Mouse (Mus musculus) liver, embryonic 12.5 days (tissue): ENCODE data around the gene Fcna. TPM values are rescaled to one million over a fixed set of nuclear protein-coding genes. Genes with fewer than 3 reads are reported as not detected.
A peak's percentile ranks its signal among the peaks of the same experiment; 100 is the strongest.

ENCODE experiments used
- ATAC-seq: fragments of 200-750 bp; cut with Nextera tagmentation; 2 replicates; pipeline ENCODE4 v1.8.0; 2017; ENCODE audit warnings: moderate number of reproducible peaks, mild to moderate bottlenecking, moderate library complexity
- H3K27ac ChIP-seq: fragments of 300-500 bp; sonication (generic); 2 replicates; pipeline ENCODE4 v1.5.1; 2016; ENCODE audit warnings: mild to moderate bottlenecking
- H3K27me3 ChIP-seq: fragments of 300-500 bp; sonication (generic); replicated peaks from 2 replicates; pipeline ENCODE4 v1.6.1; 2016; ENCODE audit warnings: mild to moderate bottlenecking, moderate library complexity
- H3K36me3 ChIP-seq: fragments of 300-500 bp; sonication (generic); 2 replicates; pipeline ENCODE4 v1.6.1; 2016; ENCODE audit warnings: mild to moderate bottlenecking, moderate library complexity
- H3K4me1 ChIP-seq: fragments of 300-500 bp; sonication (generic); 2 replicates; pipeline ENCODE4 v1.6.1; 2016
- H3K4me2 ChIP-seq: fragments of 300-500 bp; sonication (generic); 2 replicates; pipeline ENCODE4 v1.6.1; 2016; ENCODE audit warnings: mild to moderate bottlenecking, moderate library complexity
- H3K4me3 ChIP-seq: fragments of 300-500 bp; sonication (generic); 2 replicates; pipeline ENCODE4 v1.5.1; 2016; ENCODE audit warnings: mild to moderate bottlenecking, moderate library complexity
- H3K9ac ChIP-seq: fragments of 300-500 bp; sonication (generic); 2 replicates; pipeline ENCODE4 v1.6.1; 2016; ENCODE audit warnings: mild to moderate bottlenecking, moderate library complexity
- H3K9me3 ChIP-seq: fragments of 300-500 bp; sonication (generic); replicated peaks from 2 replicates; pipeline ENCODE4 v1.6.1; 2016; ENCODE audit warnings: mild to moderate bottlenecking, moderate library complexity
- WGBS: fragments of 180-500 bp; shearing (Covaris S2); methylation state at CpG from one replicate; pipeline ENCODE4 v1.1.7; 2016; ENCODE audit not compliant: insufficient replicate concordance; 5-methylcytosine and 5-hydroxymethylcytosine counted together
- polyA plus RNA-seq: library from polyadenylated mRNA; unstranded; fragments of >200 nt; fragmentation: Nextera tagmentation; extraction: Ambion mirVana; gene quantifications from 2 replicates; pipeline ENCODE4 v1.2.1, GENCODE M21; 2016

Fcna gene
- polyA plus RNA-seq, 1 experiment from 2014 or later = 35.6 TPM

GRCm38 (mm10) chr2:25576028-25576850, 51.6 kb downstream of the Fcna start:
- H3K27ac ChIP-seq = no peak overlapping the region
- peaks cover 10% of the 10 kb centered on the region; the same call in 1 of the 2 replicates for H3K36me3 ChIP-seq
- no peak for ATAC-seq
- H3K4me1 ChIP-seq = peaks cover 76% of the 10 kb centered on the region
- 75% methylated on average over 16 of the region's 16 CpGs for WGBS
- H3K9ac ChIP-seq = no peak overlapping the region
- peak overlapping the region; percentile 83 for H3K4me2 ChIP-seq
- no peak overlapping the region for H3K4me3 ChIP-seq
- H3K9me3 ChIP-seq = no peaks in the 10 kb centered on the region
- peaks cover 60% of the 10 kb centered on the region for H3K27me3 ChIP-seq

- no peaks in the 10 kb centered on the region for H3K9me3 ChIP-seq
- H3K4me1 ChIP-seq = peaks cover 73% of the 10 kb centered on the region
- peak overlapping the region; percentile 63; the same call in 1 of the 2 replicates for H3K27ac ChIP-seq
- H3K4me3 ChIP-seq = peak overlapping the region; percentile 64
- H3K36me3 ChIP-seq = peaks cover 15% of the 10 kb centered on the region; the same call in 1 of the 2 replicates
- WGBS = 22% methylated on average over 21 of the region's 21 CpGs
- peaks cover 53% of the 10 kb centered on the region for H3K27me3 ChIP-seq
- H3K9ac ChIP-seq = peak overlapping the region; percentile 70
- no peak for ATAC-seq
- H3K4me2 ChIP-seq = peak overlapping the region; percentile 83
These were observed 52.3 kb downstream of the Fcna start for GRCm38 (mm10) chr2:25575432-25576027.

Other genes with a start within 250 kb of the Fcna start
- 0.13 and 0.19 TPM in 2 replicates for gene Entpd2, start 232.2 kb downstream of the Fcna start, polyA plus RNA-seq
- gene Npdc1, start 228.7 kb downstream of the Fcna start, polyA plus RNA-seq = 5.3 and 5.6 TPM in 2 replicates
- gene Fut7, start 204.8 kb downstream of the Fcna start, polyA plus RNA-seq = 0.31 and 0.54 TPM in 2 replicates
- 2.8 and 3.1 TPM in 2 replicates for gene Abca2, start 199.3 kb downstream of the Fcna start, polyA plus RNA-seq
- 0.45 and 0.68 TPM in 2 replicates for gene Clic3, start 171.2 kb downstream of the Fcna start, polyA plus RNA-seq
- 9.1 and 11.4 TPM in 2 replicates for gene Paxx, start 166.9 kb downstream of the Fcna start, polyA plus RNA-seq
- gene Ptgds, start 158.0 kb downstream of the Fcna start, polyA plus RNA-seq = 0.20 and 0.22 TPM in 2 replicates
- gene Lcn12, start 134.1 kb downstream of the Fcna start, polyA plus RNA-seq = not detected in 2 replicates
- gene Fbxw5, start 127.3 kb downstream of the Fcna start, polyA plus RNA-seq = 39.9 and 42.7 TPM in 2 replicates
- gene C8g, start 126.3 kb downstream of the Fcna start, polyA plus RNA-seq = 17.4 and 18.8 TPM in 2 replicates
- gene Traf2, start 81.1 kb downstream of the Fcna start, polyA plus RNA-seq = 22.4 and 24.4 TPM in 2 replicates
- 293 and 311 TPM in 2 replicates for gene Edf1, start 70.2 kb downstream of the Fcna start, polyA plus RNA-seq
- 0.38 and 0.45 TPM in 2 replicates for gene Mamdc4, start 53.2 kb downstream of the Fcna start, polyA plus RNA-seq
- 67.8 and 69.2 TPM in 2 replicates for gene Phpt1, start 52.8 kb downstream of the Fcna start, polyA plus RNA-seq
- not detected in 2 replicates for gene Ajm1, start 46.3 kb downstream of the Fcna start, polyA plus RNA-seq
- gene Rabl6, start 19.5 kb downstream of the Fcna start, polyA plus RNA-seq = 41.8 and 42.9 TPM in 2 replicates
- gene Ccdc183, start 10.4 kb downstream of the Fcna start, polyA plus RNA-seq = 0.14 and 0.28 TPM in 2 replicates
- gene Tmem141, start 6.0 kb downstream of the Fcna start, polyA plus RNA-seq = 7.1 and 8.0 TPM in 2 replicates
- not detected in 2 replicates for gene Lcn8, start 25.1 kb upstream of the Fcna start, polyA plus RNA-seq
- not detected in 2 replicates for gene Lcn5, start 29.9 kb upstream of the Fcna start, polyA plus RNA-seq
- not detected in 2 replicates for gene Lcn6, start 48.8 kb upstream of the Fcna start, polyA plus RNA-seq
- not detected in 2 replicates for gene Lcn10, start 54.7 kb upstream of the Fcna start, polyA plus RNA-seq
- gene Obp2a, start 72.0 kb upstream of the Fcna start, polyA plus RNA-seq = not detected in 2 replicates
- 21.7 and 21.8 TPM in 2 replicates for gene Bmyc, start 78.7 kb upstream of the Fcna start, polyA plus RNA-seq
- gene Obp2b, start 109.0 kb upstream of the Fcna start, polyA plus RNA-seq = not detected in 2 replicates
- gene Lcn3, start 137.5 kb upstream of the Fcna start, polyA plus RNA-seq = not detected in 2 replicates
- not detected in 2 replicates for gene Lcn11, start 149.0 kb upstream of the Fcna start, polyA plus RNA-seq
- gene Gm13539, start 154.2 kb upstream of the Fcna start, polyA plus RNA-seq = not detected in 2 replicates
- gene Glt6d1, start 187.8 kb upstream of the Fcna start, polyA plus RNA-seq = not detected in 2 replicates
- not detected in 2 replicates for gene Lcn9, start 195.1 kb upstream of the Fcna start, polyA plus RNA-seq
- not detected in 2 replicates for gene Sohlh1, start 219.2 kb upstream of the Fcna start, polyA plus RNA-seq
- 0.02 TPM in 1 of 2 replicates, not detected in the other for gene Kcnt1, start 235.7 kb upstream of the Fcna start, polyA plus RNA-seq